Mouse (Mus musculus) intestine, postnatal 0 days (tissue): ENCODE measurements at regions not wholly inside any gene's neighbourhood (a gene's known extent, or its start where the extent isn't known, plus 50 kb on each side); places are given as distances from the start of the nearest gene placed in this dataset.

Source experiments
- ATAC-seq: fragments of 200-750 bp; cut with Nextera tagmentation; 2 replicates; pipeline ENCODE4 v1.8.0; 2017; ENCODE audit warnings: mild to moderate bottlenecking, moderate TSS enrichment, moderate library complexity
- H3K27ac ChIP-seq: fragments of 300-500 bp; sonication (generic); 2 replicates; pipeline ENCODE4 v1.5.1; 2014; ENCODE audit warnings: mild to moderate bottlenecking, low read depth, low read length, moderate library complexity
- H3K27me3 ChIP-seq: fragments of 300-500 bp; sonication (generic); replicated peaks from 2 replicates; pipeline ENCODE4 v1.6.1; 2014; ENCODE audit warnings: low read length, mixed read lengths; ENCODE audit not compliant: control insufficient read depth, insufficient read depth
- H3K36me3 ChIP-seq: fragments of 300-500 bp; sonication (generic); 2 replicates; pipeline ENCODE4 v1.6.1; 2014; ENCODE audit warnings: mild to moderate bottlenecking, moderate library complexity; ENCODE audit not compliant: control insufficient read depth, insufficient read depth
- H3K4me1 ChIP-seq: fragments of 300-500 bp; sonication (generic); replicated peaks from 2 replicates; pipeline ENCODE4 v1.6.1; 2014; ENCODE audit warnings: antibody characterized with exemption, low read length, mixed read lengths; ENCODE audit not compliant: control insufficient read depth, insufficient read depth
- H3K4me2 ChIP-seq: fragments of 300-500 bp; sonication (generic); replicated peaks from 2 replicates; pipeline ENCODE4 v1.6.1; 2014; ENCODE audit warnings: low read depth, mild to moderate bottlenecking, moderate library complexity
- H3K4me3 ChIP-seq: fragments of 300-500 bp; sonication (generic); 2 replicates; pipeline ENCODE4 v1.5.1; 2014; ENCODE audit warnings: low read depth, low read length
- H3K9ac ChIP-seq: fragments of 300-500 bp; sonication (generic); 2 replicates; pipeline ENCODE4 v1.6.1; 2014; ENCODE audit warnings: mild to moderate bottlenecking, low read depth, low read length
- H3K9me3 ChIP-seq: fragments of 300-500 bp; sonication (generic); 2 replicates; pipeline ENCODE4 v1.6.1; 2016; ENCODE audit warnings: mixed run types; ENCODE audit not compliant: control insufficient read depth
- CTCF ChIP-seq: sonication (generic); IDR thresholded peaks from 2 replicates; pipeline ENCODE4 v1.5.1; 2016; ENCODE audit warnings: low read depth, mild to moderate bottlenecking, control low read depth, antibody characterized with exemption, moderate library complexity
- WGBS: fragments of 180-500 bp; shearing (Covaris S2); extraction: QIAGEN DNeasy Blood & Tissue Kit; methylation state at CpG from one replicate; pipeline ENCODE4 v1.1.7; 2014; 5-methylcytosine and 5-hydroxymethylcytosine counted together

DNA sequence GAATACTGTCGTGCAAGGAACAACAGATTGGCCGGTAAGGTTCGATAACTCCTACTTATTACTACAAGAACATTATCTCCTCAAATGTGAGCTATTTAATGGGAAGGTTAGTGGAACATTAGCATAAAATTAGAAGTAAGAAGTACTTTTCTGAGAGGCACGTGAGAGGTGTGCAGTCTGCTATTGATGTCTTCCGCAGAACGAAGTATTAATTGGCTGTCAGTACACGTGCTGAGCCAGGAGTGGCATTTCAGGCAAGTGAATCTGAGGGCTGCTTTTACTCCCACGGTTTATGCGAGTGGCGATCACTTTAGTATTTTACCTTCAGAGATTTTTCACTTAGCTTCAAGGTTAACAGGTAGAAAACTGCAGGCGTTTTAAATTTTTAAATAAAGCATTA is 270.8 kb downstream of the Arl4a start:
- no peaks in the 10 kb centered on the region for H3K4me1 ChIP-seq
- no peak overlapping the region for H3K4me2 ChIP-seq
- no peaks in the 10 kb centered on the region for H3K9me3 ChIP-seq
- H3K36me3 ChIP-seq, result no peaks in the 10 kb centered on the region
- H3K27ac ChIP-seq, result no peak overlapping the region
- no peak for ATAC-seq
- no peak for TF ChIP-seq CTCF
- H3K27me3 ChIP-seq, result no peaks in the 10 kb centered on the region
- no peak overlapping the region for H3K4me3 ChIP-seq
- H3K9ac ChIP-seq, result no peak overlapping the region
- WGBS, result 90% methylated on average over 11 of the region's 11 CpGs

DNA sequence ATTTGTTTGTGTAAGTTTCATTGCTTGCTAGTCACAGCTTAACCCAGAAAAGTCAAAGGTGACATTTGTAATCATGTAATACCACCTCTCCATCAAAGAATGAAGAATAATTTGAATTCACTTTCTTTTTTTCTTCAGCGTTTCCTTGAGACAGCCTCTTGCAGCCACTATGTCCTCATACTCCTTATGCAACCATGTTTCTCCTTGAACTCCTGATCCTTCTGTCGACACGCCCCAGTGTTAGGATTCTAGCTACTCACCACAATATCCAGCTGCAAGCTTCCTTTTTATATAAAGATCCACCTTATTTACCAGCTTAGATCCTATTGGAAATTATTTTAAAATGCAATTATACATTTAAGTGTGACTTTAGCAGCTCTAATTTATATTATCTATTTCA is 274.3 kb downstream of the Arl4a start:
- Histone ChIP-seq H3K36me3 (no peaks in the 10 kb centered on the region), H3K27me3 (no peaks in the 10 kb centered on the region), H3K4me2 (no peak overlapping the region), H3K9ac (no peak overlapping the region), H3K4me3 (no peak overlapping the region), H3K27ac (no peak overlapping the region), H3K4me1 (no peaks in the 10 kb centered on the region), H3K9me3 (no peaks in the 10 kb centered on the region)
- ATAC-seq, result 0 out of 2 replicates have a peak, but pooled peaks have one; percentile 54
- 50% methylated on average over 3 of the region's 3 CpGs for WGBS
- TF ChIP-seq CTCF, result no peak

DNA sequence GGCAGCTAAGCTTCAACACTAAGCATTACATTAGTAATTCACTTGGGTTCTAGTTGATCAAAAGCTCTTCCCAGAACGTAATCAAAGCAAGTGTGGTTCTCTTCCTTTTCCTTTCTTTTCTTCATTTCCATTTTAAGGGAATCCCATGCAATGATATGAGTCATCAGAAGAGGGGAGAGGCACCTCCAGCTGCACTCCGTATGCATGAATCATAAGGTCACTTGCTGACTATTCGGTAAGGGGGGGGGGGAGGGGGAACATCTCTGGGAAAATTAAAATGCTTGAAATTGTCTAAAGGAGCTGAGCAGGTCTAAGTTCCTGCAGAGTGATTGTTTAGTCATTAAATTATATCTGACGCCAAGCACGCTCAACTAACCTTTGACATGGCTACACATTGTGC is 275.9 kb downstream of the Arl4a start:
- H3K4me2 ChIP-seq, result no peak overlapping the region
- WGBS, result 41% methylated on average over 5 of the region's 5 CpGs
- TF ChIP-seq CTCF, result no peak
- H3K4me1 ChIP-seq, result no peaks in the 10 kb centered on the region
- no peak for ATAC-seq
- no peaks in the 10 kb centered on the region for H3K36me3 ChIP-seq
- no peak overlapping the region for H3K9ac ChIP-seq
- no peaks in the 10 kb centered on the region for H3K9me3 ChIP-seq
- no peak overlapping the region for H3K27ac ChIP-seq
- H3K27me3 ChIP-seq, result no peaks in the 10 kb centered on the region
- no peak overlapping the region for H3K4me3 ChIP-seq

DNA sequence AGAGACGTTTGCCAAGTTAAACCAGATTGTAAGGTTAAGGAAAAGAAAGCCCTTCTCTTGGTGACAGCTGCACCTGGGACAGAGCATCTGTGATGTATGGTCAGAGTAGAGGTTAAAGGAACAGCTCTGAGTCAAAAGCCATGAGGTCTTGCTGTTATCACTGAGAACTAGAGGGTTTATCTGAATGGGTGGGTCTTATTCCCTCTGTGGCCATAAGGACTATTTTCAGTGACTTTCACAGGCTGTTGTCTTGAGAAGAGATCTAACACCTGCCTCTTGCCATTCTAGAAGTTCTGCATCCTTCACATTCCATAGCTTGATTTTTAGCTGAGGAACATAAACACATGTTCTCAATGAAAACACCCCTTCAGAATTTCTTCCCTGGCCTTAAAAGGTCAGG is 276.5 kb downstream of the Arl4a start:
- Histone ChIP-seq H3K27me3 (no peaks in the 10 kb centered on the region), H3K9ac (no peak overlapping the region), H3K4me3 (no peak overlapping the region), H3K36me3 (no peaks in the 10 kb centered on the region), H3K4me1 (no peaks in the 10 kb centered on the region), H3K4me2 (no peak overlapping the region), H3K9me3 (no peaks in the 10 kb centered on the region), H3K27ac (no peak overlapping the region)
- 44% methylated on average over 1 of the region's 1 CpGs for WGBS
- TF ChIP-seq CTCF, result no peak
- no peak for ATAC-seq

- ATAC-seq, result no peak
Measured at GRCm38 (mm10) chr12:39757975-39758374, 279.9 kb downstream of the Arl4a start.

GRCm38 (mm10) chr12:39751850-39752249 is 286.0 kb downstream of the Arl4a start:
- H3K4me3 ChIP-seq, result no peak overlapping the region
- ATAC-seq, result no peak
- WGBS, result 90% methylated on average over 5 of the region's 5 CpGs
- H3K27me3 ChIP-seq, result no peaks in the 10 kb centered on the region
- no peak overlapping the region for H3K27ac ChIP-seq
- H3K36me3 ChIP-seq, result no peaks in the 10 kb centered on the region
- no peak overlapping the region for H3K9ac ChIP-seq
- TF ChIP-seq CTCF, result no peak
- no peaks in the 10 kb centered on the region for H3K9me3 ChIP-seq
- no peaks in the 10 kb centered on the region for H3K4me1 ChIP-seq
- H3K4me2 ChIP-seq, result no peak overlapping the region

More at GRCm38 (mm10) chr12:39757975-39758374, 279.9 kb downstream of the Arl4a start:
- Histone ChIP-seq H3K4me1 (no peaks in the 10 kb centered on the region), H3K36me3 (no peaks in the 10 kb centered on the region), H3K9me3 (no peaks in the 10 kb centered on the region), H3K9ac (no peak overlapping the region), H3K4me2 (no peak overlapping the region), H3K27me3 (no peaks in the 10 kb centered on the region), H3K4me3 (no peak overlapping the region), H3K27ac (no peak overlapping the region)
- TF ChIP-seq CTCF, result no peak
